Mouse (Mus musculus): Measurements from ENCODE around the gene Rps7. TPM values are rescaled to one million over a fixed set of nuclear protein-coding genes. Genes with fewer than 3 reads are reported as not detected.
A peak's percentile ranks its signal among the peaks of the same experiment; 100 is the strongest.

Rps7 gene
- polyA plus RNA-seq, 1 experiment from 2014 or later = 682 TPM

DNA sequence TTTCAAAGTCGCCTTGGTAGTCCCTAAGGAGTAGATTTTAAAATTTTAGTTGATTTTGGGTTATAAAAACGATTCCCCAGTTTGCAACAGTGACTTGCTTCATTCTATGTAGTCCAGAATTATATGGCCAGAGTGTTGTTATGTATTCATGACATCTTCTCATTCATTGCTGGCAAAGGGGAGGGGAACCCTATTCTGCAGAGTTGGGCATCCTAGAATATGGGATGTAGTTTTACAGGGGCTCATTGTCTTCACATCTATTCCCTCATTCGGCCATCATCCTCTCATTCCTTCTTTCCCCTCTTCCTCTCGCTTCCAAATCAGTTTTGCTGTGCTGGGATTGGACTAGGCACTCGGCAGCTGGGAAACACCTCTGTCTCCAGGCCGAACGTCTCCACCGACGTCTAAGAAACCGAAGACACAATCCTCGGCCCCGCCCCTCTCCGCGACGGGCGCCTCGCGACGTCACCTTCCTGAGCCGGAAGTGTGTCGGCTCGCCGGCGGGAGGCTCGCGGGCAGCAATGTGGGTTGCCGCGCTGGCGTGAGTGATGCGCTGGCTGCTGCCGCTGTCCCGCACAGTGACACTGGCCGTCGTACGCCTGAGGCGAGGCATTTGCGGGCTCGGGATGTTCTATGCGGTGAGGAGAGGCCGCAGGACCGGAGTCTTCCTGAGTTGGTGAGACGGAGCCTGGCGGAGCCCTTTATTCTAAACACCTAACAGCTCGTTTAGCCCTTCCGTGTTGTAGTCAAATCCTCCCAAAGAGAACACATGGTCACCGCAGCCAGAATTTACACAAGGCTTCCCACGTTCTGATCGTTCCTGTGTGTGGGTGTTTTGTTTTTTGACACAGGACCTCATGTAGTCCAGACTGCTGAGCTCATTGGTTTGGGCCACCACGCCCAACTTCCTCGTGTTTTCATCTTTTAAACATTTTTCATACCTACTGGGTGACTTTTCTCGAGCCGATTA is 13.7 kb upstream of the Rps7 start, which contains the start of gene Rnaseh1:
Rnaseh1 (plus strand) TSS at position 462 of the 970 bp plus-strand sequence.
- ATAC-seq (ENCODE audit: insufficient read depth, low FRiP score) = peak; percentile 95
- no peaks in the 10 kb centered on the region for H3K36me3 ChIP-seq (ENCODE audit: control insufficient read depth, insufficient read depth, low read length)
- peaks cover 8% of the 10 kb centered on the region for H3K4me1 ChIP-seq (ENCODE audit: control insufficient read depth, insufficient read depth, low read length)
- H3K27me3 ChIP-seq (ENCODE audit: control insufficient read depth, insufficient read depth, low read length) = no peaks in the 10 kb centered on the region
- peak within 1 kb of the TSS; percentile 88 for H3K4me3 ChIP-seq (replicated peaks; ENCODE audit: low read length)
- WGBS = 1% methylated on average over 52 of the region's 52 CpGs
- H3K9ac ChIP-seq (ENCODE audit: low read length) = peak within 1 kb of the TSS; percentile 87
- peak within 1 kb of the TSS; percentile 61 for H3K27ac ChIP-seq (ENCODE audit: low read length)
- peak within 1 kb of the TSS; percentile 70 for H3K4me2 ChIP-seq (ENCODE audit: low read depth, low read length)
- H3K9me3 ChIP-seq (replicated peaks; ENCODE audit: control insufficient read depth, low read length) = no peaks in the 10 kb centered on the region

DNA sequence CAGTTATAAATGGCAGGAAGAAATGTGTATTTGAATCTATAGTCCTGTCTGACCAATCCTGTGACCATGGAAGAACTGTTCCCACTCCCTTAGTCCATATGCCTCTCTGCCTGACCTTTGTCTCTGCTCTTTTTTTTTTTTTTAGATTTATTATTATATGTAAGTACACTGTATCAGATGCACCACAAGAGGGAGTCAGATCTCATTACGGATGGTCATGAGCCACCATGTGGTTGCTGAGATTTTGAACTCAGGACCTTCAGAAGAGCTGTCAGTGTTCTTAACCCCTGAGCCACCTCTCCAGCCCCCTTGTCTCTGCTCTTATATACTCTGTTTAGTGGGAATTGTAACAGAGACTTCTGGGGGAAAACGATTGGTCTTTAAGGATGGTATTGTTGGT is 3.0 kb upstream of the Rps7 start:
- 72% methylated on average over 2 of the region's 2 CpGs for WGBS
- Histone ChIP-seq H3K27me3 (ENCODE audit: control insufficient read depth, insufficient read depth, low read length) (no peaks in the 10 kb centered on the region), H3K4me3 (replicated peaks; ENCODE audit: low read length) (no peak overlapping the region), H3K4me1 (ENCODE audit: control insufficient read depth, insufficient read depth, low read length) (peaks cover 10% of the 10 kb centered on the region), H3K9me3 (replicated peaks; ENCODE audit: control insufficient read depth, low read length) (no peaks in the 10 kb centered on the region), H3K27ac (ENCODE audit: low read length) (no peak overlapping the region), H3K4me2 (ENCODE audit: low read depth, low read length) (no peak overlapping the region), H3K9ac (ENCODE audit: low read length) (no peak overlapping the region), H3K36me3 (ENCODE audit: control insufficient read depth, insufficient read depth, low read length) (peaks cover 3% of the 10 kb centered on the region)
- ATAC-seq (ENCODE audit: insufficient read depth, low FRiP score) = no peak

- WGBS = 85% methylated on average over 6 of the region's 6 CpGs
- H3K27me3 ChIP-seq (ENCODE audit: control insufficient read depth, insufficient read depth, low read length) = no peaks in the 10 kb centered on the region
- peaks cover 24% of the 10 kb centered on the region for H3K36me3 ChIP-seq (ENCODE audit: control insufficient read depth, insufficient read depth, low read length)
- no peak overlapping the region for H3K27ac ChIP-seq (ENCODE audit: low read length)
- peaks cover 18% of the 10 kb centered on the region for H3K4me1 ChIP-seq (ENCODE audit: control insufficient read depth, insufficient read depth, low read length)
- H3K9me3 ChIP-seq (replicated peaks; ENCODE audit: control insufficient read depth, low read length) = no peaks in the 10 kb centered on the region
- no peak overlapping the region for H3K9ac ChIP-seq (ENCODE audit: low read length)
- H3K4me3 ChIP-seq (replicated peaks; ENCODE audit: low read length) = peak overlapping the region; percentile 91
- peak overlapping the region; percentile 58 for H3K4me2 ChIP-seq (ENCODE audit: low read depth, low read length)
- no peak for ATAC-seq (ENCODE audit: insufficient read depth, low FRiP score)
Observed at GRCm38 (mm10) chr12:28636543-28636942, 790 bp upstream of the Rps7 start.

DNA sequence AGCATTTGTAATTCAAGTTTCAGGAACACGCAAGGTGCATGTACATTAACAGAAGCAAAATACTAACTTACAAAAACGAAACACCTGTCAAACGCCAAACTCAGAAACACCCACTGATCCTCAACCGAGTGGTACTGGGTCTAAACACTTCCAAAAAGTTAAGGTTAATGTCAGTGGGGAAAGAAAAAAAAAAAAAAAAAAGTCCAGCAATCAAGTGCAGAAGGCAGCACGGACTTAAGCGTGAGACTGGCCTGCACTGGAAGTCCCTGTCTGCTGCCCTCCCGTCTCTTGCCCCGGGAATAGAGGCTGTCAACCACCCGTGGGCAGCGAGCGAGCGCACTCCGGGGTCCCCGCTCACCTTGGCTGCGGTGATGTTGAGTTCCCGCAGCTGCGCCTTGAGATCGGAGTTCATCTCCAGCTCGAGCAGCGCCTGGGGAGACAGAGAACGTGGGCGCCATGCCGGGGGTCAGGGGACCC is 657 bp downstream of the Rps7 start:
- Histone ChIP-seq H3K9me3 (replicated peaks; ENCODE audit: control insufficient read depth, low read length) (no peaks in the 10 kb centered on the region), H3K4me3 (replicated peaks; ENCODE audit: low read length) (peak overlapping the region; percentile 91), H3K27me3 (ENCODE audit: control insufficient read depth, insufficient read depth, low read length) (no peaks in the 10 kb centered on the region), H3K4me2 (ENCODE audit: low read depth, low read length) (peak overlapping the region; percentile 93), H3K4me1 (ENCODE audit: control insufficient read depth, insufficient read depth, low read length) (peaks cover 18% of the 10 kb centered on the region), H3K36me3 (ENCODE audit: control insufficient read depth, insufficient read depth, low read length) (peaks cover 28% of the 10 kb centered on the region), H3K9ac (ENCODE audit: low read length) (peak overlapping the region; percentile 99), H3K27ac (ENCODE audit: low read length) (peak overlapping the region; percentile 81)
- ATAC-seq (ENCODE audit: insufficient read depth, low FRiP score) = no peak
- 2% methylated on average over 23 of the region's 23 CpGs for WGBS

DNA sequence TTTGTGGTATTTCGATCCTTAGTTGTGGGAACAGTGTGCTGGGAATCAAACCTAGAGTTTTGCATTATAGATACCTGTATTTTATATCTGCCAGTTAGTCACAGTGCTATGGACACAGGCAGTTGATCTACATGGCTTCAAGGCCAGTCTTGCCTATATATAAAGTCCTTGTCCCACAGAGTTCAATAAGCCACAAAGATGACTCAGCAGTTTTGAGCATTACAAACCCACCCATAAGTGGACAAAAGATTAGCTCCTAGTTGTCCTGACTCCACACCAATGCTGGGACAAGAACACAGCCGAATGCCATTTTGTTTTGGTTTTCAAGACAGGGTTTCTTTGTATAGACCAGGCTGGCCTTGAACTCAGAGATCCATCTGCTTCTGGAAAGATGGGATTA is 7.3 kb downstream of the Rps7 start:
- no peak overlapping the region for H3K4me3 ChIP-seq (replicated peaks; ENCODE audit: low read length)
- H3K9ac ChIP-seq (ENCODE audit: low read length) = no peak overlapping the region
- no peaks in the 10 kb centered on the region for H3K27me3 ChIP-seq (ENCODE audit: control insufficient read depth, insufficient read depth, low read length)
- 90% methylated on average over 2 of the region's 2 CpGs for WGBS
- no peak for ATAC-seq (ENCODE audit: insufficient read depth, low FRiP score)
- peaks cover 30% of the 10 kb centered on the region for H3K36me3 ChIP-seq (ENCODE audit: control insufficient read depth, insufficient read depth, low read length)
- no peak overlapping the region for H3K4me2 ChIP-seq (ENCODE audit: low read depth, low read length)
- H3K9me3 ChIP-seq (replicated peaks; ENCODE audit: control insufficient read depth, low read length) = no peaks in the 10 kb centered on the region
- H3K27ac ChIP-seq (ENCODE audit: low read length) = no peak overlapping the region
- peaks cover 5% of the 10 kb centered on the region for H3K4me1 ChIP-seq (ENCODE audit: control insufficient read depth, insufficient read depth, low read length)

- H3K27ac ChIP-seq (ENCODE audit: low read length) = no peak overlapping the region
Observed at GRCm38 (mm10) chr12:28627092-28627491, 8.7 kb downstream of the Rps7 start.

DNA sequence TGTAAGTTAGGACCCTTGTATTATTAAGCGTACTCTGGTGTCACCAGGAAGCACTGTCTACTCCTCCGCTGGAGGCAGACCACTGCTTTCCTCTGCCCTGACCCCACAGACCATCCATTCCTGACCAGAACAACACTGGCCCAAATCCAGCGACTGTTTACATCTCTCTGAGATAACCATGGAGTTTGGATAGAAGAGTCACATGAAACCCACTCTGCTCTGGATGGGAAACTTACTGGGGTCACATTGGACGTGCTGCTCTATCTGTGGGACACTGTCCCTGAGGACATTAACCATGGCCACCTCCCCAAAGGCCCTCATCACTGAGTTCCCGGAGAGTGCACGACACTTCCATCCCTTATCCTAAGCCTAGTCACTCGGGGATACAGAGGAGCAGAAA is 10.3 kb downstream of the Rps7 start:
- peaks cover 9% of the 10 kb centered on the region; the same call in 1 of the 2 replicates for H3K36me3 ChIP-seq (ENCODE audit: control insufficient read depth, insufficient read depth, low read length)
- no peak overlapping the region for H3K4me2 ChIP-seq (ENCODE audit: low read depth, low read length)
- H3K9ac ChIP-seq (ENCODE audit: low read length) = no peak overlapping the region
- H3K27me3 ChIP-seq (ENCODE audit: control insufficient read depth, insufficient read depth, low read length) = no peaks in the 10 kb centered on the region
- H3K9me3 ChIP-seq (replicated peaks; ENCODE audit: control insufficient read depth, low read length) = no peaks in the 10 kb centered on the region
- peaks cover 16% of the 10 kb centered on the region for H3K4me1 ChIP-seq (ENCODE audit: control insufficient read depth, insufficient read depth, low read length)
- H3K27ac ChIP-seq (ENCODE audit: low read length) = no peak overlapping the region
- 72% methylated on average over 7 of the region's 7 CpGs for WGBS
- H3K4me3 ChIP-seq (replicated peaks; ENCODE audit: low read length) = no peak overlapping the region
- no peak for ATAC-seq (ENCODE audit: insufficient read depth, low FRiP score)

More at GRCm38 (mm10) chr12:28627092-28627491, 8.7 kb downstream of the Rps7 start:
- H3K27me3 ChIP-seq (ENCODE audit: control insufficient read depth, insufficient read depth, low read length) = no peaks in the 10 kb centered on the region
- no peak overlapping the region for H3K4me3 ChIP-seq (replicated peaks; ENCODE audit: low read length)
- no peaks in the 10 kb centered on the region for H3K9me3 ChIP-seq (replicated peaks; ENCODE audit: control insufficient read depth, low read length)
- ATAC-seq (ENCODE audit: insufficient read depth, low FRiP score) = no peak
- no peak overlapping the region for H3K4me2 ChIP-seq (ENCODE audit: low read depth, low read length)
- whole genome bisulfite sequencing = 55% methylated on average over 4 of the region's 4 CpGs
- H3K9ac ChIP-seq (ENCODE audit: low read length) = no peak overlapping the region
- peaks cover 17% of the 10 kb centered on the region for H3K36me3 ChIP-seq (ENCODE audit: control insufficient read depth, insufficient read depth, low read length)
- peaks cover 6% of the 10 kb centered on the region for H3K4me1 ChIP-seq (ENCODE audit: control insufficient read depth, insufficient read depth, low read length)

DNA sequence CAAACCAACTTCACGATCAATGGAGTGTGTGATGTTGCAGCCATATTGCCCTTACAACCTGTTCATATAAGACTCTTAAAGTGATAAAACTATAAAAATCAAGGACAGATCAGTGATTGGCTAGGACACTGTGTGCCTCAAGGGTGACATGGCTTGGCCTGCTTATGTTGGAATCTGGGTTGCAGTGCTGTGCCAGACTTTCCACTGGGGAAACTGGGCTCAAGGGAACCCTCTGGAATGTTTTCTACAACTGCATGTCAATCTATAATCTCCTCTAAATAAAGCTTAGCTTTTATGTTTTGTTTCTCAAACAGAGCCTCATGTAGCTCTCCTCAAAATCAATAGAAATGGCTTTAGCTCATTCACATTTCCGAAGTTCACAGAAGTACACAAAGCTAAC is 11.5 kb downstream of the Rps7 start:
- no peak for ATAC-seq (ENCODE audit: insufficient read depth, low FRiP score)
- no peak overlapping the region for H3K4me3 ChIP-seq (replicated peaks; ENCODE audit: low read length)
- H3K27me3 ChIP-seq (ENCODE audit: control insufficient read depth, insufficient read depth, low read length) = no peaks in the 10 kb centered on the region
- H3K9ac ChIP-seq (ENCODE audit: low read length) = no peak overlapping the region
- no peak overlapping the region for H3K27ac ChIP-seq (ENCODE audit: low read length)
- 76% methylated on average over 2 of the region's 2 CpGs for WGBS
- no peaks in the 10 kb centered on the region for H3K9me3 ChIP-seq (replicated peaks; ENCODE audit: control insufficient read depth, low read length)
- H3K36me3 ChIP-seq (ENCODE audit: control insufficient read depth, insufficient read depth, low read length) = peaks cover 3% of the 10 kb centered on the region; the same call in 1 of the 2 replicates
- H3K4me2 ChIP-seq (ENCODE audit: low read depth, low read length) = no peak overlapping the region
- peaks cover 16% of the 10 kb centered on the region for H3K4me1 ChIP-seq (ENCODE audit: control insufficient read depth, insufficient read depth, low read length)

GRCm38 (mm10) chr12:28623195-28623594 is 12.6 kb downstream of the Rps7 start, which contains the start of gene Colec11:
Gene Colec11, minus strand, starts transcription at chr12:28623377.
- Histone ChIP-seq H3K27me3 (ENCODE audit: control insufficient read depth, insufficient read depth, low read length) (no peaks in the 10 kb centered on the region), H3K9ac (ENCODE audit: low read length) (no peak within 1 kb of the TSS), H3K4me2 (ENCODE audit: low read depth, low read length) (0 out of 2 replicates have a peak within 1 kb of the TSS, but pooled peaks have one; percentile 3), H3K4me1 (ENCODE audit: control insufficient read depth, insufficient read depth, low read length) (peaks cover 16% of the 10 kb centered on the region), H3K27ac (ENCODE audit: low read length) (no peak within 1 kb of the TSS; the same call in 1 of the 2 replicates), H3K4me3 (replicated peaks; ENCODE audit: low read length) (no peak within 1 kb of the TSS), H3K9me3 (replicated peaks; ENCODE audit: control insufficient read depth, low read length) (no peaks in the 10 kb centered on the region), H3K36me3 (ENCODE audit: control insufficient read depth, insufficient read depth, low read length) (no peaks in the 10 kb centered on the region)
- WGBS = 31% methylated on average over 5 of the region's 5 CpGs
- ATAC-seq (ENCODE audit: insufficient read depth, low FRiP score) = peak; percentile 31; the same call in 1 of the 2 replicates
